Mouse (Mus musculus): Measurements from ENCODE around the gene Srebf1. TPM values are rescaled to one million over a fixed set of nuclear protein-coding genes. Genes with fewer than 3 reads are reported as not detected.

Srebf1 gene
- polyA plus RNA-seq, 1 experiment from 2014 or later: 53.5 TPM

- Histone ChIP-seq H3K4me3 (replicated peaks) (no peak overlapping the region), H3K36me3 (replicated peaks) (peaks cover 55% of the 10 kb centered on the region), H3K9me3 (replicated peaks) (no peaks in the 10 kb centered on the region), H3K4me1 (replicated peaks) (peaks cover 23% of the 10 kb centered on the region), H3K4me2 (no peak overlapping the region), H3K9ac (no peak overlapping the region), H3K27me3 (no peaks in the 10 kb centered on the region), H3K27ac (replicated peaks) (no peak overlapping the region)
- no peak for ATAC-seq (ENCODE audit: insufficient read depth)
- WGBS (ENCODE audit: insufficient replicate concordance): 83% methylated on average over 21 of the region's 21 CpGs
Measured at GRCm38 (mm10) chr11:60189501-60190040, 32.8 kb downstream of the Srebf1 start.

GRCm38 (mm10) chr11:60188275-60188853 is 34.0 kb downstream of the Srebf1 start:
- ATAC-seq (ENCODE audit: insufficient read depth): no peak
- Histone ChIP-seq H3K4me3 (replicated peaks) (no peak overlapping the region), H3K9me3 (replicated peaks) (no peaks in the 10 kb centered on the region), H3K27ac (replicated peaks) (no peak overlapping the region), H3K4me2 (no peak overlapping the region), H3K4me1 (replicated peaks) (peaks cover 35% of the 10 kb centered on the region), H3K36me3 (replicated peaks) (peaks cover 52% of the 10 kb centered on the region), H3K9ac (no peak overlapping the region), H3K27me3 (no peaks in the 10 kb centered on the region)
- WGBS (ENCODE audit: insufficient replicate concordance): 81% methylated on average over 25 of the region's 25 CpGs

GRCm38 (mm10) chr11:60187070-60187469 is 35.3 kb downstream of the Srebf1 start:
- Histone ChIP-seq H3K4me2 (no peak overlapping the region), H3K36me3 (replicated peaks) (peaks cover 52% of the 10 kb centered on the region), H3K27ac (replicated peaks) (no peak overlapping the region), H3K9me3 (replicated peaks) (no peaks in the 10 kb centered on the region), H3K4me1 (replicated peaks) (peaks cover 44% of the 10 kb centered on the region), H3K4me3 (replicated peaks) (no peak overlapping the region), H3K27me3 (no peaks in the 10 kb centered on the region), H3K9ac (no peak overlapping the region)
- no peak for ATAC-seq (ENCODE audit: insufficient read depth)
- 80% methylated on average over 11 of the region's 11 CpGs for WGBS (ENCODE audit: insufficient replicate concordance)

GRCm38 (mm10) chr11:60185396-60186231 is 36.8 kb downstream of the Srebf1 start:
- Histone ChIP-seq H3K9ac (no peak overlapping the region), H3K4me1 (replicated peaks) (peaks cover 57% of the 10 kb centered on the region), H3K4me3 (replicated peaks) (0 out of 2 replicates have a peak overlapping the region, but pooled peaks have one; percentile 5), H3K27ac (replicated peaks) (no peak overlapping the region), H3K36me3 (replicated peaks) (peaks cover 50% of the 10 kb centered on the region), H3K4me2 (peak overlapping the region; percentile 41), H3K9me3 (replicated peaks) (no peaks in the 10 kb centered on the region), H3K27me3 (no peaks in the 10 kb centered on the region)
- peak; percentile 26; the same call in 1 of the 2 replicates for ATAC-seq (ENCODE audit: insufficient read depth)
- WGBS (ENCODE audit: insufficient replicate concordance): 47% methylated on average over 20 of the region's 20 CpGs

- peaks cover 66% of the 10 kb centered on the region for H3K4me1 ChIP-seq (replicated peaks)
- peaks cover 41% of the 10 kb centered on the region for H3K36me3 ChIP-seq (replicated peaks)
- no peak overlapping the region for H3K27ac ChIP-seq (replicated peaks)
- no peaks in the 10 kb centered on the region for H3K9me3 ChIP-seq (replicated peaks)
- peak overlapping the region; percentile 41 for H3K4me2 ChIP-seq
- H3K27me3 ChIP-seq: no peaks in the 10 kb centered on the region
- H3K9ac ChIP-seq: peak overlapping the region; percentile 6; the same call in 1 of the 2 replicates
- ATAC-seq (ENCODE audit: insufficient read depth): no peak
- WGBS (ENCODE audit: insufficient replicate concordance): 30% methylated on average over 22 of the region's 22 CpGs
- no peak overlapping the region for H3K4me3 ChIP-seq (replicated peaks)
Measured at GRCm38 (mm10) chr11:60184346-60185325, 37.7 kb downstream of the Srebf1 start.

GRCm38 (mm10) chr11:60182741-60183140 is 39.6 kb downstream of the Srebf1 start:
- H3K27me3 ChIP-seq: peaks cover 2% of the 10 kb centered on the region
- ATAC-seq (ENCODE audit: insufficient read depth): no peak
- no peak overlapping the region for H3K4me3 ChIP-seq (replicated peaks)
- H3K4me1 ChIP-seq (replicated peaks): peaks cover 81% of the 10 kb centered on the region
- H3K4me2 ChIP-seq: no peak overlapping the region
- H3K9ac ChIP-seq: no peak overlapping the region
- WGBS (ENCODE audit: insufficient replicate concordance): 56% methylated on average over 2 of the region's 2 CpGs
- no peaks in the 10 kb centered on the region for H3K9me3 ChIP-seq (replicated peaks)
- no peak overlapping the region for H3K27ac ChIP-seq (replicated peaks)
- H3K36me3 ChIP-seq (replicated peaks): peaks cover 22% of the 10 kb centered on the region

GRCm38 (mm10) chr11:60182116-60182670 is 40.2 kb downstream of the Srebf1 start:
- ATAC-seq (ENCODE audit: insufficient read depth): no peak
- Histone ChIP-seq H3K9me3 (replicated peaks) (no peaks in the 10 kb centered on the region), H3K4me2 (no peak overlapping the region), H3K36me3 (replicated peaks) (peaks cover 17% of the 10 kb centered on the region), H3K27ac (replicated peaks) (no peak overlapping the region), H3K4me1 (replicated peaks) (peaks cover 87% of the 10 kb centered on the region), H3K27me3 (peaks cover 7% of the 10 kb centered on the region), H3K4me3 (replicated peaks) (no peak overlapping the region), H3K9ac (no peak overlapping the region)
- WGBS (ENCODE audit: insufficient replicate concordance): 73% methylated on average over 12 of the region's 12 CpGs

- Histone ChIP-seq H3K36me3 (replicated peaks) (no peaks in the 10 kb centered on the region), H3K27me3 (peaks cover 29% of the 10 kb centered on the region), H3K27ac (replicated peaks) (no peak overlapping the region), H3K4me1 (replicated peaks) (peaks cover 92% of the 10 kb centered on the region), H3K4me2 (no peak overlapping the region), H3K4me3 (replicated peaks) (no peak overlapping the region), H3K9ac (no peak overlapping the region), H3K9me3 (replicated peaks) (no peaks in the 10 kb centered on the region)
- no peak for ATAC-seq (ENCODE audit: insufficient read depth)
Measured at GRCm38 (mm10) chr11:60178506-60178905, 43.9 kb downstream of the Srebf1 start.

GRCm38 (mm10) chr11:60178005-60178404 is 44.4 kb downstream of the Srebf1 start:
- no peak for ATAC-seq (ENCODE audit: insufficient read depth)
- H3K4me1 ChIP-seq (replicated peaks): peaks cover 92% of the 10 kb centered on the region
- 77% methylated on average over 6 of the region's 6 CpGs for WGBS (ENCODE audit: insufficient replicate concordance)
- H3K9me3 ChIP-seq (replicated peaks): no peaks in the 10 kb centered on the region
- no peak overlapping the region for H3K27ac ChIP-seq (replicated peaks)
- H3K36me3 ChIP-seq (replicated peaks): no peaks in the 10 kb centered on the region
- H3K27me3 ChIP-seq: peaks cover 29% of the 10 kb centered on the region
- no peak overlapping the region for H3K4me3 ChIP-seq (replicated peaks)
- H3K9ac ChIP-seq: no peak overlapping the region
- H3K4me2 ChIP-seq: peak overlapping the region; percentile 99; the same call in 1 of the 2 replicates

- H3K4me2 ChIP-seq: peak overlapping the region; percentile 99
- peaks cover 29% of the 10 kb centered on the region for H3K27me3 ChIP-seq
- H3K9ac ChIP-seq: peak overlapping the region; percentile 63; the same call in 1 of the 2 replicates
- peaks cover 91% of the 10 kb centered on the region for H3K4me1 ChIP-seq (replicated peaks)
- peak overlapping the region; percentile 66 for H3K4me3 ChIP-seq (replicated peaks)
- H3K36me3 ChIP-seq (replicated peaks): no peaks in the 10 kb centered on the region
- 5% methylated on average over 42 of the region's 42 CpGs for WGBS (ENCODE audit: insufficient replicate concordance)
- H3K9me3 ChIP-seq (replicated peaks): no peaks in the 10 kb centered on the region
- no peak overlapping the region for H3K27ac ChIP-seq (replicated peaks)
- ATAC-seq (ENCODE audit: insufficient read depth): no peak
Measured at GRCm38 (mm10) chr11:60176975-60177657, 45.3 kb downstream of the Srebf1 start.
